Mouse (Mus musculus): ENCODE results near the gene Vps52.
A peak's percentile ranks its signal among the peaks of the same experiment; 100 is the strongest.
"Not testable (repeated sequence)": the region's sequence is repeated elsewhere in the genome, so short reads cannot be mapped to it uniquely, and the experiment has no call there.

The Vps52 gene

DNA sequence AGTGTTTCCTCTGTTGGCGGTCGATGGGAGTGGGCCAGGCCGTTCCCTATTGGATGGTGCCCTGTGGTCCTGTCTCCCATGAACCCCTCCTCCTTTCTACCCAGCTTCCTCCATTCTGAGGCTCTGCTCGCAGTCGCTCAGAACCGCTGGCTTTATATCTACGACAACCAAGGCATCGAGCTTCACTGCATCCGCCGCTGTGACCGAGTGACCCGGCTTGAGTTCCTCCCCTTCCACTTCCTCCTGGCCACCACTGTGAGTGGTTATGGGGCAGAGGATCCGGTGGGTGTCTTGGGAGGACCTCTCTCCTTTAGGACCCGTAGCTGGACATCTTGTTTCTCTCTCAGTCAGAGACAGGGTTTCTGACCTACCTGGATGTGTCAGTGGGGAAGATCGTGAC lies 12.2 kb upstream of the Vps52 start:
- DNase-seq = no peak

DNA sequence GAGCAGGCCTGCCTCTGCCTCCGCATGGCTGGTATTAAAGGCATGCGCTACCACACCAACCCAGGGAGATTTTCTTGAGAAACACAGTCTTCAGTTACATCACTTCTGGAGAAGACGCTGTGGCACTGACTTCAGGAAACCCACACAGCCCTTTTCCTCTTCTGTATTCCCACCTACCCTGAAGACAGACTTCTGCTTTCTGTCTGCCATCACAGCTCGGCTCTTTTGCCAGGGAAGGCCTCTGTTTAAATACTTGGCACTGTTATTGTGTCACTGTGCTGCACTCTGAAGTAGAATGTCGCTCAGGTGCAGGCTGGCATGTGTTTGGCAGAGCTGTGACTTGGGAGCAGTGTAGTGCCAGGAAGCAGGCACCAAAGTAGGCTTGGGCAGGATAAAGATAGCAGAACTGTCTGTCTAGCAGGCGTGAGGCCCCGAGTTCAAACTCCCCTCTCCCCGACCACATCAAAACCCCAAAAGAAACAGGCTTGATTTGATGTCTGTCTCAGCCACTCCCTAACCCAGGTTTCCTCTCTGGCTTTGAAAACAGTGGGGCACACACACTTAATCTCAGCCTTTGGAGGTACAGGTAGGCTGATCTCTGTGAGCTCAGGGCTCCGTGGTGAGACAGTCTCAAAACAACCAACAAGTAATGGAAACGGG lies 8.1 kb upstream of the Vps52 start:
- no peak for DNase-seq

- no peak for DNase-seq
Measured at GRCm38 (mm10) chr17:33948090-33948904, 7.3 kb upstream of the Vps52 start.

- peak; percentile 30 for DNase-seq
Measured at GRCm38 (mm10) chr17:33948905-33949537, 6.6 kb upstream of the Vps52 start.

DNA sequence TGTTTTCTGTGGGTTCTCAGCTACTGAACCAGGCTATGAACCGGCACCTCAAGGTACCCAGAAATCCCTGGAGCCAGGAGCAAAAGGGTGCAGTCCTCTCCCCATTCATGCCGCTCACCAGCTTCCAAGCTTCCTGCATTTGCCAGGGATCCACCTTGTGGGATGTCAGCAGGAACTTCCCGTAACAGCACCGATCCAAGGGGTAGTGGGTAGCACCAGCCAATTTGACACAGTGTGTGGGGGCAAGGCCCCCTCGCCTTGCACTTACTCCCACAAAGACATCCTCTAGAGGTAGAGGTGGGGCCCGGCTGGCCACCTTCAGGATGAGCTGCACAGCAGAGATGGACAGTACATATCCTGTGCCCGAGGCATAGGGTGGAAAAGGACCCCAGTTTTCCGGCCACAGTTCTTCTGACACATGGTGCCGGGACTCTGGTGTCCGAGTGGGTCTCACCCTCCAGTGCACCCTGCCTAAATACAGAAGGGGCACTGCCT lies 5.4 kb upstream of the Vps52 start:
- no peak for DNase-seq

- peak; percentile 73 for DNase-seq
Measured at GRCm38 (mm10) chr17:33951021-33951946, 4.3 kb upstream of the Vps52 start, which contains the start of gene B3galt4. Gene B3galt4, minus strand, starts transcription at chr17:33951488.

GRCm38 (mm10) chr17:33952015-33952414 lies 3.6 kb upstream of the Vps52 start:
- DNase-seq = not testable (repeated sequence)

DNA sequence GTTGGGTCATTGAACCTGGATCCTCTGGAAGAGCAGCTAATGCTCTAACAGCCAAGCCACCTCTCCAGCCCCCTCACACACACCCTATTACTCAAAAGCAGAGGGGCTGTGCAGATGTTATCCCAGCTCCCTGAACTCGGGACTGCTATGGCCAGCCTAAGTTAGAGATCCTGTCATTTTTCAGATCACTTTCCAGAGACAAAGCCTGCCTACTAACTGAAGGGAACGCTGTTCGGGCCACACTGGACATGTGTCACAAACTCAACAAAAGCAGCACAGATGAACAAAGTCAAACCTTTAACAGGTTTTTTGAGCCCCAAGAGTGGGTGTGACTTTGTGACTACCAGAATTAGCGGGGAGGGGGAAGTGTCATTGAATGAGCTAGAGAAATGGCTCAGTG lies 2.7 kb upstream of the Vps52 start:
- DNase-seq = no peak

DNA sequence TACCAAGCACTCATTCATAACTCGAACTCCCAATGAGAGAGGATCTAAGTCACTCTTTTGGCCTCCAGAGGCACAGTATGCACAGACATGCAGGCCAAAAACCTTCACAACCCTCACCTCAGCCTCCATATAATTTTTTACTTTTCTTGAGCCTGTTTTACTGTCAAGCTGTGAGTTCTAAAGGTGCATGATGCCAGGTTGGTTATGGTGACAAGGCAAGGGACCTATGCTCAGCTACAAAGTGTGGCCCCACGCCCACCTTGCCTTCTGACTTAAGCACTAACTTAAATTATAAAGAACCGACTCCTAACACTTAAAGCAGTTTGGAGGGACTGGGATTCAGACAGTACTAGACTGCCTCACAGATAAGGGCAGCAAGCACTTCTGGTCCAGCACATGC lies 2.3 kb upstream of the Vps52 start:
- no peak for DNase-seq

DNA sequence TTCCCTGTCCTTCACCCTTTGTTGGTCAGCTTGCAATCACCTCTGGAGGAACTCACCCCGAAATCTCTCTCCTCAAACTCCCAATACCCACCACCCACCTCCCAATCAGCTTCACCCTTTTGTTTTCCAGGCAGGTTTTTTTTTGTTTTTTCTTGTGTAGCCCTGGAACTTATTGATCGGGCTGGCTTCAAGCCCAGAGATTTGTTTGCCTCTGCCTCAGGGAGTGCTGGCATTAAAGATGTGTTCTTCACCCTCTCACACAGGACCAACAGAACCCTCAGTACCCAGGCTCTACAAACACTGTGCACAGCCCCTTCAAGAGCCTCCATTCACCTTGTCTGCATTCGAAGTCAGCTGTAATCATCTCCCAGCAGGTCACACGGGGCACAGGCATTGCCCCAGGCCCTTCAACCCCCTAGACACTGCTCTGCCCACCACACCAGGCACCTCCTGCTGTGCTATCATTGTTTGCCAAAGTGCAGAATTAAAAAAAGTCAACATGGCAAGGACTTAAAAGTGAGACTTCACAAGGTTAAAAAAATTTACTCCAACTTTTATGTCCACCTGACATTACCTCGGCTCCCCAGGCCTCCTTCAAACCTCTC lies 1.5 kb upstream of the Vps52 start:
- DNase-seq = no peak

- no peak for DNase-seq
Measured at GRCm38 (mm10) chr17:33954646-33955554, 712 bp upstream of the Vps52 start.

- DNase-seq = no peak
Measured at GRCm38 (mm10) chr17:33956336-33956735, 724 bp downstream of the Vps52 start.

DNA sequence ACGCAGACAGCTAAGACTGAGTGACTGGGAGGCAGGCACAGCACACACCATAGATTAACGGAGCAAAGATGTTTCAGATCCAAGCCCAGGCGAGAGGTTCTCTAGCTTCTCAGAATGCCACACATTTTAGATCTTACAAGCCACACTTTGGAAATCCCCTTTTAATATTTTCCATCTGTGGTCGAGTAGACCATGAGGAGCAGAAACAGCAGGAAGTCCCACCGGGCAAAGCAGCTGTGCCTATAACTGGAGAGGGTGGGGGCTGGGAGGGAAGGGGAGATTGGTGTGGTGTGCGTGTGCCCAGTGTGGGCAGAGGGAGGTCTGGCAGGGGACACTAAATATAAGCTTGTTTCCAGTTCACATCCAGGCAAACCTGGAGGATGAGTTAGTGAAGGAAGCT lies 1.9 kb downstream of the Vps52 start:
- DNase-seq = no peak

DNA sequence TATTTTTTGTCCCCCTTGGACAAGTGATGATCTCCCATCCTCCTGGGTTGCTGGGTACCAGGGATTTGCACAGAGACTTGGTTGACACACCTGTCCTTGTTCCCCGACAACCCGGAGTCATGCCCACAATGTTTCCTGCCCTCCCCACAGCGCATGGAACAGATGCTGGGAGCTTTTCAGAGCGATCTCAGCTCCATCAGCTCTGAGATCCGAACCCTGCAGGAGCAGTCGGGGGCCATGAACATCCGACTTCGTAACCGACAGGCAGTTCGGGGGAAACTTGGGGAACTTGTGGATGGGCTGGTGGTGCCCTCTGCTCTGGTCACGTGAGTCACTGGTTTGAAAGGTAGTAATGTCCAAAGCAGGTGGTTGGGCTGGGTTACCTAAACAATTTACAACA lies 2.8 kb downstream of the Vps52 start:
- DNase-seq = no peak

DNA sequence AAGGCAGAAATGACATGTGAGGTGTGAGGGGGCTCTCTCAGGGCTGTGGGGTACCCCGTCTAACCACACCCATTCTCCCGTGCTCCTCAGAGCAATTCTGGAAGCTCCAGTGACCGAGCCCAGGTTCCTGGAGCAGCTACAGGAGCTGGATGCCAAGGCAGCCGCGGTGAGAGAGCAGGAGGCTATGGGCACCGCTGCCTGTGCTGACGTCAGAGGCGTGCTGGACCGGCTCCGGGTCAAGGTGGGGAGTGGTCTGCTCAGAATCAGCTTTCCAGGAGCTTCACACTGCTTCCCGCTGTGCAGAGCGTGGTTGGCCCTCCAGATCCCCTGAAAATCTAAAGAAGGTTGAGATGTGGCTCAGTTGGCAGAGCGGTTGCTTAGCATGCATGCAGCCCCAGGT lies 3.5 kb downstream of the Vps52 start:
- no peak for DNase-seq

- DNase-seq = no peak
Measured at GRCm38 (mm10) chr17:33959948-33960347, 4.3 kb downstream of the Vps52 start.

DNA sequence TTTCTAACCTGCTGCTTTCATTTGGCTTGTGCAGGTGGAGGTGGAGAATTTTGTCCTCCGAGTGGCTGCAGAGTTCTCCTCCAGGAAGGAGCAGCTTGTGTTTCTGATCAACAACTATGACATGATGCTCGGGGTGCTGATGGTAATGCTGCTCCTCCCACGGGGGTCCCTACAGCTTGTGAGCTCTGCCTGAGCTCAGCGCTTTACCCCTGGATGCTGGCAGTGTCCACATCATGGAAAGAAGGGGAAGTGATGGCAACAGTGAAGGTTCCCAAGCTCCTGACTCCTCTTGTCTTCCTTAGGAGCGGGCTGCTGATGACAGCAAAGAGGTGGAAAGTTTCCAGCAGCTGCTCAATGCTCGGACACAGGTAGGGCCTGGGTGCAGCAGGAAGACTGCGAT lies 7.3 kb downstream of the Vps52 start:
- no peak for DNase-seq

GRCm38 (mm10) chr17:33965082-33965845 lies 9.7 kb downstream of the Vps52 start:
- DNase-seq = no peak

- DNase-seq = no peak
Measured at GRCm38 (mm10) chr17:33965846-33966550, 10.4 kb downstream of the Vps52 start.

DNA sequence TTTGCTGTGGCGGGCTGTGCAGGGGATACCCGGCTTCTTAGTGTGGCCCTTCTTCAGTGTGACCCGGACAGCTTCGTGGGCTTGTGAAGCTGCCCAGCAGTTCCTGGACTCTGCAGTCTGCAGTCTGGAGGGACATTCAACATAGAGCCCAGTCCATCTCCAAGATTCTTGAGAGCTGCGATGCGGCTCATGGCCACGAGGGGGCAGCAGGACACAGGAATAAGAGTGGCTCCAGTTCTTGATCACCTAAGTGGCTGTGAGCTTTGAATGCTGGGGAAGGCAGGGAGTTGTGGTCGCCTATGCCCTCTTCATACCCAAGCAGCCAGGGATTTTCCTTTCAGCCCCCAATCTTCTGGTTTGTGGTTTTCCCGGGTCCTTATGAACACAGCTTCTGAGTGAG lies 12.9 kb downstream of the Vps52 start:
- DNase-seq = peak; percentile 65
